Mouse (Mus musculus) liver, postnatal 0 days (tissue): Measurements from ENCODE around the gene Nexn.

Experiments
- CTCF ChIP-seq: sonication (generic); IDR thresholded peaks from 2 replicates; pipeline ENCODE4 v1.5.1; 2016; ENCODE audit warnings: antibody characterized with exemption, low read depth
- EP300 ChIP-seq: IDR thresholded peaks from 2 replicates; pipeline ENCODE4 v1.6.1; 2016; ENCODE audit warnings: antibody characterized with exemption, low read depth, mild to moderate bottlenecking

DNA sequence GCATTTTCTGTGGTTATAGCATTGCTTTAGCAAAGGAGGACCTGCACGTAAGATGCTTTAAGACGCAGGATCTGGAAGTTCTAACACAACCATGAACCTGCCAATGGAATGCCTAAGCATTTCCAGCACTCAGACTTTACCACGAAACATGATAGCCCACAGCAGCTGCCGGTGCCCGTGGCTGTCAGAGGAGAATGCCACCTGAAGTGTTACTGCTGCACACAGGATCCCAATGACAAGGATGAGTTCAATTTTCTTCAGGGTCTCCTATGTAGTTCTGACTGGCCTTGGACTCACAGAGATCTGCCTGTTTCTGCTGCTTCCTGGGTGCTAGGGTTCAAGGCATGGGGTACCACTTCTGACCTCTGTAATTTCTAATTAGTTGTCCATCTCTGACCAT lies 18.6 kb upstream of the Nexn start:
- no peak for TF ChIP-seq CTCF
- no peak for TF ChIP-seq EP300
